Mouse (Mus musculus): ENCODE data around the gene Ckap4. TPM values are rescaled to one million over a fixed set of nuclear protein-coding genes. Genes with fewer than 3 reads are reported as not detected.

Ckap4 gene
- polyA plus RNA-seq, 1 experiment from 2014 or later = 91.5 TPM

DNA sequence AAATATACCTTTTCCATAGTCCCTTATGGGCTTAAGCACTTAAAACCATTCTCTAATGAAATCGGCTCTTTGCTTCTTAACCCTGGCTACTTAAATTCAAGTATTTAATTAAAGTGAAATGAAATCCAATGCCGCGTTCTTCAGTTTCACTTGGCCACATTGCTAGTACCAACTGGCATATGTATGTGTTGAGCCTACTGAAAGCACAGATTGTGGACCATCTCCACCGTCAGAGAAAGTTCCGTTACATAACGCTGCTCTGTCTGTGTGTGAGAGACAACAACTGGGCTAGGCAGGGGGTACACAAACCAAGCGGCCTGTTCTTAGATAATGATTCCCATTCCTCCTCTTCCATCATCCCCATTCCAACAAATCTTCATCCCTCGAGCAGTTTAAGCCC is 30.6 kb upstream of the Ckap4 start:
- Histone ChIP-seq H3K4me2 (no peak overlapping the region), H3K4me3 (no peak overlapping the region), H3K27me3 (replicated peaks) (no peaks in the 10 kb centered on the region; the same call in 1 of the 2 replicates), H3K36me3 (no peaks in the 10 kb centered on the region), H3K9me3 (no peaks in the 10 kb centered on the region), H3K4me1 (peaks cover 8% of the 10 kb centered on the region), H3K27ac (replicated peaks) (no peak overlapping the region), H3K9ac (no peak overlapping the region)
- ATAC-seq (ENCODE audit: extremely low read depth, insufficient number of reproducible peaks, low FRiP score, low TSS enrichment) = no peak
- 75% methylated on average over 8 of the region's 8 CpGs for WGBS

DNA sequence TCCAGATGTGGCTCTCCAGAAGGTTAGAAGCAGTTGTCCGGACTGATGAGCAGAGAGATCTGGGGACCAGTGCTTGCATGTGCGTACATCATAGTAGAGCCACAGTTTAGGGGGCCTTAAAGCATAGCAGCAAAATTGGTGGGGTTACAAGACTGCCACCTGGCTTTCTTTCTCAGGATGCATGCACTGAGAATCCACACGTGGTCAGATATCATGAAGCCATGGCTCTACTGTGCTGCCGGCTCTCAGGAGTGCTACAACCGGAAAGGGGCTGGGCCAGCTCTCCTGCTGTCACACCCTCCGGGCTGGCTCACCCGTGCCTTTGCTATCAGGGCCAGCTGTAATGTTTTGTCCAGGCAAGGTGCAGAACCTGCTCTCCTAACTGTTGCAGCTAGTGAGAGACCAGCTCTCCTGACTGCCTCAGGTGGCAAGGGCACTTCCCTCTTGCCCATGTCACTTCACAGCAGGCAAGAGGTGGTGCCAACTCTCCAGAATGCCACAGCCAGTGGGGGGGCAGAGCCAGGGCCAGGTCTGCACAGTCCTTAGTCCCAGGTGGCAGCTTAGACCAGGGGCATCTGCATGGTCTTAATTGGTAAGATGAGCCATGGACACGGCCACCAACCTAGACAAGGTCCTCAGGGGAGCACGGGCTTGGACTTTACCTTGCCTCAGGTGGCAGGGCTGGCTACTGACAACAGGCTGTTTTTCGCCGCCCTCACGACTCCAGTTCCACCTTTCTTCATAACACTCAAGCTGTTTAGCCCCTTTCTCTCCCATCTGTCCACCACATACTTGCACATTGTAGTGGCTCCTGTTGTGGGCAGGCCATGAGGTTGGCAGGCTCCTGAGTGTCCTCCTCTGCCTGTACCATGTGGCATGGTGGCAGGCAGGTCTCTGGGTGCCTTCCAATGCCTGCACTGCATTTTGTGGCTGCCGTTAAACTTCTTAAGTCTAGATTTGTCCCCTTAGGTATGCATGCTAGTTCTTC is 29.0 kb upstream of the Ckap4 start:
- 57% methylated on average over 13 of the region's 13 CpGs for WGBS
- Histone ChIP-seq H3K9me3 (peaks cover 6% of the 10 kb centered on the region), H3K4me2 (no peak overlapping the region), H3K4me1 (peaks cover 8% of the 10 kb centered on the region), H3K9ac (no peak overlapping the region), H3K27ac (replicated peaks) (no peak overlapping the region), H3K27me3 (replicated peaks) (no peaks in the 10 kb centered on the region; the same call in 1 of the 2 replicates), H3K36me3 (no peaks in the 10 kb centered on the region), H3K4me3 (no peak overlapping the region)
- ATAC-seq (ENCODE audit: extremely low read depth, insufficient number of reproducible peaks, low FRiP score, low TSS enrichment) = no peak

DNA sequence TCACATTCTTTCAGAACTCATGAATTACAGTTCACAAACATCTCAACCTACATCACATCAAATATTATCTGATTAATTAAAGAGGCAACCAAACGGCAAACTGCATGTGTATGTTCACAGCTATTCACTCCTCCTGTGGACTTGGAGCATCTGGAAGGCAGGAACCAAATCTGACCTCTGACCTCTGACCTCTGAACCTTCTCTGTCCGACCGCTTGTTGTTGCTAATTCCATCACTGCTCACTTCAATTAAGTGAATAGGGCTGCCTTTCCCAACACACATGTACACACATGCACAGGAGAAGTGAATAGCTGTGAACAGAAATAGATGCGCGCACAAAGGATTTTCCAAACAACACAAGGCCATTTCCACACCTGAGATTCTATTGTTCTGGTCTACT is 28.3 kb upstream of the Ckap4 start:
- Histone ChIP-seq H3K36me3 (no peaks in the 10 kb centered on the region), H3K4me3 (no peak overlapping the region), H3K9me3 (peaks cover 6% of the 10 kb centered on the region), H3K27me3 (replicated peaks) (no peaks in the 10 kb centered on the region; the same call in 1 of the 2 replicates), H3K4me1 (peaks cover 8% of the 10 kb centered on the region), H3K27ac (replicated peaks) (no peak overlapping the region), H3K9ac (no peak overlapping the region), H3K4me2 (no peak overlapping the region)
- WGBS = 74% methylated on average over 5 of the region's 5 CpGs
- ATAC-seq (ENCODE audit: extremely low read depth, insufficient number of reproducible peaks, low FRiP score, low TSS enrichment) = no peak

GRCm38 (mm10) chr10:84559986-84560385 is 26.1 kb upstream of the Ckap4 start:
- H3K36me3 ChIP-seq = no peaks in the 10 kb centered on the region
- no peak overlapping the region for H3K27ac ChIP-seq (replicated peaks)
- H3K9me3 ChIP-seq = peaks cover 6% of the 10 kb centered on the region
- no peak overlapping the region for H3K4me3 ChIP-seq
- ATAC-seq (ENCODE audit: extremely low read depth, insufficient number of reproducible peaks, low FRiP score, low TSS enrichment) = no peak
- WGBS = 82% methylated on average over 4 of the region's 4 CpGs
- H3K9ac ChIP-seq = no peak overlapping the region
- peaks cover 8% of the 10 kb centered on the region for H3K4me1 ChIP-seq
- H3K4me2 ChIP-seq = no peak overlapping the region
- H3K27me3 ChIP-seq (replicated peaks) = no peaks in the 10 kb centered on the region

- H3K27ac ChIP-seq (replicated peaks) = no peak overlapping the region
- no peak for ATAC-seq (ENCODE audit: extremely low read depth, insufficient number of reproducible peaks, low FRiP score, low TSS enrichment)
- H3K9me3 ChIP-seq = peaks cover 6% of the 10 kb centered on the region
- 85% methylated on average over 1 of the region's 1 CpGs for WGBS
- H3K27me3 ChIP-seq (replicated peaks) = no peaks in the 10 kb centered on the region
- H3K4me1 ChIP-seq = peaks cover 8% of the 10 kb centered on the region
- no peak overlapping the region for H3K4me2 ChIP-seq
- no peaks in the 10 kb centered on the region for H3K36me3 ChIP-seq
- no peak overlapping the region for H3K9ac ChIP-seq
- no peak overlapping the region for H3K4me3 ChIP-seq
Observed at GRCm38 (mm10) chr10:84558511-84558910, 24.6 kb upstream of the Ckap4 start.

DNA sequence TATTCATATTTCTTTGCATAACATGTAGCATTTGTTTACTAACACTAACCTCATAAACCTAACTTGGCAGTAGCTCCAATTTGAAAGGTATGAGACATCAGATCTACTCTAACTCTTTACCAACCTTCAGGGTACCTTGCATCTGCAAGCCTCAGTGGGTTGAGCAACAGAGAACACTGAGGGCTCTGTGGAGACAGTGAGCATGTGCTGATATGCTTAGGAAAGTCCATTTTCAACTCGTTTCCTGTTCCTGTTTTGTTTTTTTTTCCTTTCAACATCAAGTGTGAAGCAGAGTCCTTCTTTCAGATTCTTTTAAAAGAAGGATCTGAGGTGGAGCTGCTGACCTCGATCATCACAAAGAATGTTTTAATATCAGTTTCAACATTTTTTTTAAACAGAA is 22.3 kb upstream of the Ckap4 start:
- no peak for ATAC-seq (ENCODE audit: extremely low read depth, insufficient number of reproducible peaks, low FRiP score, low TSS enrichment)
- no peak overlapping the region for H3K9ac ChIP-seq

DNA sequence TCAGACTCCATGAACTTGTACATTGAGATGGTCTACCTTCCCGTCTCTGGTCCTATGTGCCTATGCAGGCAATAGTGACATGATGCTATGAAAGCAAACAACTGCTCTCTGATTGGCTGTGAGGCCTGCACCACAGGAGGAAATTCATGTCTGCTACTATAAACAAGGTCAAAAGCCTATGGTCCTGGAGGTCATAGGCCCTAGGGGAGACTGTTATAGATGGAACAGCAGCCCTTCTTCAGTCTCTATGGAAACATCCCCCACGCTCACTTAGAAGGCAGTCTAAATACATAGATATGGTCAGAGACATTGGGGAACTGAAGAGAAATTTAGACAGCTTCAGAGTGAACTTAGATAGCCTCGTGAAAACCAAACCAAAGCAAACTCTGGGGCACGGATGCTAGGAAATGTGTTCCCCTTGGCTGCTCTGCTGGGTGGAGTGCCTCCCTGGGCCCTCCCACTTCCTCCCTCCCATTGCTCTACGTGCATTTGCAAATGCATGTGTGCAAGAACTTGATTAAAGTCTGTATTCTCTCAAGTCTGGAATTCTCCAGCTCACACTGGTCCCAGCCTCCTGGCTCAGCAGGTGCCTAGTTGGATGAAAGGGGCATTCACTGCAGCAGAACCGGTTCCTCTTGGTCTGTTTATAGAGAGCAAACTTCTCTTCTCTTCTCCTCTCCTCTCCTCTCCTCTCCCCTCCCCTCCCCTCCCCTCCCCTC is 20.6 kb upstream of the Ckap4 start:
- no peak overlapping the region for H3K27ac ChIP-seq (replicated peaks)
- no peak overlapping the region for H3K4me2 ChIP-seq
- peaks cover 6% of the 10 kb centered on the region for H3K9me3 ChIP-seq
- no peak overlapping the region for H3K4me3 ChIP-seq
- H3K4me1 ChIP-seq = no peaks in the 10 kb centered on the region
- WGBS = 40% methylated on average over 6 of the region's 6 CpGs
- no peak for ATAC-seq (ENCODE audit: extremely low read depth, insufficient number of reproducible peaks, low FRiP score, low TSS enrichment)
- H3K27me3 ChIP-seq (replicated peaks) = no peaks in the 10 kb centered on the region
- H3K36me3 ChIP-seq = no peaks in the 10 kb centered on the region
- H3K9ac ChIP-seq = no peak overlapping the region

More for the DNA sequence above, 22.3 kb upstream of the Ckap4 start:
- no peak overlapping the region for H3K4me3 ChIP-seq
- no peak overlapping the region for H3K4me2 ChIP-seq
- H3K9me3 ChIP-seq = peaks cover 6% of the 10 kb centered on the region
- 53% methylated on average over 2 of the region's 2 CpGs for WGBS
- no peaks in the 10 kb centered on the region for H3K4me1 ChIP-seq
- H3K27me3 ChIP-seq (replicated peaks) = no peaks in the 10 kb centered on the region
- H3K36me3 ChIP-seq = no peaks in the 10 kb centered on the region
- H3K27ac ChIP-seq (replicated peaks) = no peak overlapping the region

- no peak for ATAC-seq (ENCODE audit: extremely low read depth, insufficient number of reproducible peaks, low FRiP score, low TSS enrichment)
- 74% methylated on average over 2 of the region's 2 CpGs for WGBS
- no peak overlapping the region for H3K4me3 ChIP-seq
Observed at GRCm38 (mm10) chr10:84552477-84552876, 18.6 kb upstream of the Ckap4 start.

DNA sequence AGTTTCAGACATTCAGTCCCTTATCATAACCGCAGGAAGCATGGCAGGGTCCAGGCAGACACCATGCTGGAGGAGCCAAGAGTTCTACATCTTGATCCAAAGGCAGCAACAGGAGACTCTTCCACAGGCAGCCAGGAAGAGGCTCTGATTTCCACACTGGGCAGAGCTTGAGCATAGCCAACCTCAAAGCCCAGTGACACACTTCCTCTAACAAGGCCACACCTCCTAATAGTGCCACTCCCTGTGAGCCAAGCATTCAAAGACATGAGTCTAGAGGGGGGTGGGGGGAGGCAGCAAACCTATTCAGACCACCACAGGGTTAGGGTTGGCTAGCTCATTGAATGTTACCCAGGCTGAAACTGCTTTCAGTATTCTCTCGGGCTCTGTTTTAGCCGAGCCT is 18.0 kb upstream of the Ckap4 start:
- Histone ChIP-seq H3K36me3 (no peaks in the 10 kb centered on the region), H3K27ac (replicated peaks) (no peak overlapping the region), H3K9me3 (no peaks in the 10 kb centered on the region; the same call in none of the 2 replicates), H3K4me3 (no peak overlapping the region), H3K4me1 (no peaks in the 10 kb centered on the region), H3K4me2 (no peak overlapping the region), H3K9ac (no peak overlapping the region), H3K27me3 (replicated peaks) (no peaks in the 10 kb centered on the region)
- ATAC-seq (ENCODE audit: extremely low read depth, insufficient number of reproducible peaks, low FRiP score, low TSS enrichment) = no peak
- WGBS = 87% methylated on average over 3 of the region's 3 CpGs

More at GRCm38 (mm10) chr10:84552477-84552876, 18.6 kb upstream of the Ckap4 start:
- Histone ChIP-seq H3K36me3 (no peaks in the 10 kb centered on the region), H3K27ac (replicated peaks) (no peak overlapping the region), H3K4me1 (no peaks in the 10 kb centered on the region), H3K9ac (no peak overlapping the region), H3K27me3 (replicated peaks) (no peaks in the 10 kb centered on the region), H3K9me3 (no peaks in the 10 kb centered on the region; the same call in none of the 2 replicates), H3K4me2 (no peak overlapping the region)

DNA sequence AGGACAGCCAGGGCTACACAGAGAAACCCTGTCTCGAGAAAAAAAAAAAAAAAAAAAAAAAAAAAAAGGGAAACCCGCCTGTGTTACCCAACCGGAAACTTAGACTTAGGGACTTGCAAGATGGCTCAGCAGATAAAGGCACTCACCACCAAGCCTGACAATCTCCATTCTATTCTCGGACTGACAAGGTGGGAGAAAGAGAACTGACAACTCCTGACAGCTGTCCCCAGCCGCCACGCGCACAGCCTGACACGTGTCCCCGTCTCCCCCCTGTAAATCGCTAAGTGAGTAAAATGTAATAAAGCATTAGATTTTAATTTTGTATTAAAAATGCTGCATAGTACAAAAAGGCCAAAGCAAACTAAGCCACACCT is 16.0 kb upstream of the Ckap4 start:
- 54% methylated on average over 10 of the region's 10 CpGs for WGBS

DNA sequence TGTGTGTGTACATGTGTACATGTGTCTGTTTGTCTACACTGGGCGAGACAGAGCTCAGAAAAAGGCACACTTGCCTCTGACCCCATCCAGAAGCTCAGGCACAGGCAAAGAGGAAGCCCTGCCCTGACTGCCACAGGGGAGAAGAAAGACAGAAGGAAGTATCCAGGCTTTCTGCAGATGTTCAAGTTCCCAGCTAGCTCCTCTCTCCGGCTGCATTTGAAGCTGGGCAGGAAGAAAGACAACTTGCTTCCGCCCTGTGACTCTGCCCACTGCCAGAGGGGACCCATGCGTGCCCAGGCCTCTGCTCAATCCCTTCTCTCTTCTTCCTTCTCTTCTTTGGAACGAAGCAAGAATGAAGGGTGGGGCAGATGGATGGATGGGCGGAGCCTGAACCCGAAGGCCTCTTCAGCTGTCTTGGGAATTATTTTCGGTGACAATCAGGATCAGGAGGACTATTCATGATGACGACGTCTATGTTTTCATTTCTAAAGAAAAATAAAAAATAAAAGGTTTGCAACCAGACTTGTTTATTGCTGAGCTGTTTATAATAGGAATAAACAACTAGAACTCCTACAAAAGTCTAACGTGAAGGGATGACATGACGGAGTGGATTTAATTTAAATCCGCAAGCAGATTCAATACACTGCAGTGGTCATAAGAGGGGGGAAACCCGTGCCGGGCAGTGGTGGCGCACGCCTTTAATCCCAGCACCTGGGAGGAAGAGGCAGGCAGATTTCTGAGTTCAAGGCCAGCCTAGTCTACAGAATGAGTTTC is 15.5 kb upstream of the Ckap4 start:
- H3K9ac ChIP-seq = no peak overlapping the region
- no peaks in the 10 kb centered on the region for H3K36me3 ChIP-seq
- WGBS = 78% methylated on average over 17 of the region's 17 CpGs

More for the DNA sequence above, 16.0 kb upstream of the Ckap4 start:
- Histone ChIP-seq H3K27me3 (replicated peaks) (no peaks in the 10 kb centered on the region), H3K4me2 (no peak overlapping the region), H3K27ac (replicated peaks) (no peak overlapping the region), H3K4me1 (0 out of 2 replicates have a peak, but pooled peaks cover 3% of the 10 kb centered on the region), H3K4me3 (no peak overlapping the region), H3K36me3 (no peaks in the 10 kb centered on the region), H3K9me3 (no peaks in the 10 kb centered on the region; the same call in 1 of the 2 replicates), H3K9ac (no peak overlapping the region)
- no peak for ATAC-seq (ENCODE audit: extremely low read depth, insufficient number of reproducible peaks, low FRiP score, low TSS enrichment)

More for the DNA sequence above, 15.5 kb upstream of the Ckap4 start:
- Histone ChIP-seq H3K4me3 (no peak overlapping the region), H3K4me2 (no peak overlapping the region), H3K4me1 (0 out of 2 replicates have a peak, but pooled peaks cover 3% of the 10 kb centered on the region), H3K27me3 (replicated peaks) (no peaks in the 10 kb centered on the region), H3K27ac (replicated peaks) (no peak overlapping the region), H3K9me3 (no peaks in the 10 kb centered on the region; the same call in 1 of the 2 replicates)
- no peak for ATAC-seq (ENCODE audit: extremely low read depth, insufficient number of reproducible peaks, low FRiP score, low TSS enrichment)
